Mouse (Mus musculus) testis, postnatal 14 days (tissue): ENCODE measurements around the gene Jsrp1.

Source experiments
- DNase-seq: peaks from one replicate; pipeline ENCODE4 v3.0.0; 2021; ENCODE audit warnings: low spot score

The Jsrp1 gene

GRCm38 (mm10) chr10:80813366-80813765, at the start of gene Jsrp1:
Gene Jsrp1 (minus strand): TSS chr10:80813498.
- no peak for DNase-seq

- no peak for DNase-seq
Measured at GRCm38 (mm10) chr10:80862305-80862704, 49.0 kb upstream of the Jsrp1 start.

GRCm38 (mm10) chr10:80858350-80858935, 45.1 kb upstream of the Jsrp1 start:
- DNase-seq, result no peak

GRCm38 (mm10) chr10:80857848-80858247, 44.5 kb upstream of the Jsrp1 start:
- DNase-seq, result no peak

GRCm38 (mm10) chr10:80857386-80857785, 44.1 kb upstream of the Jsrp1 start:
- no peak for DNase-seq

- DNase-seq, result no peak
Measured at GRCm38 (mm10) chr10:80856908-80857307, 43.6 kb upstream of the Jsrp1 start.

- no peak for DNase-seq
Measured at GRCm38 (mm10) chr10:80856267-80856666, 43.0 kb upstream of the Jsrp1 start.

GRCm38 (mm10) chr10:80855749-80856073, 42.4 kb upstream of the Jsrp1 start:
- no peak for DNase-seq

- DNase-seq, result peak; percentile 95
Measured at GRCm38 (mm10) chr10:80854913-80855748, 41.8 kb upstream of the Jsrp1 start, which contains the start of the genes Lsm7 and Sppl2b. Gene Lsm7 (minus strand): TSS chr10:80855209. Gene Sppl2b (plus strand): TSS chr10:80855275.

GRCm38 (mm10) chr10:80848571-80848970, 35.3 kb upstream of the Jsrp1 start:
- no peak for DNase-seq

GRCm38 (mm10) chr10:80845732-80846131, 32.4 kb upstream of the Jsrp1 start:
- DNase-seq, result no peak

- no peak for DNase-seq
Measured at GRCm38 (mm10) chr10:80845055-80845693, 31.9 kb upstream of the Jsrp1 start.

GRCm38 (mm10) chr10:80843931-80844547, 30.7 kb upstream of the Jsrp1 start, which contains the start of gene Lingo3:
Gene Lingo3 (minus strand): TSS chr10:80844039.
- DNase-seq, result no peak

- no peak for DNase-seq
Measured at GRCm38 (mm10) chr10:80843087-80843930, 30.0 kb upstream of the Jsrp1 start.

GRCm38 (mm10) chr10:80842334-80842733, 29.0 kb upstream of the Jsrp1 start:
- no peak for DNase-seq

- DNase-seq, result no peak
Measured at GRCm38 (mm10) chr10:80841685-80842084, 28.4 kb upstream of the Jsrp1 start.

GRCm38 (mm10) chr10:80839848-80840247, 26.6 kb upstream of the Jsrp1 start:
- no peak for DNase-seq

- DNase-seq, result no peak
Measured at GRCm38 (mm10) chr10:80838346-80838912, 25.1 kb upstream of the Jsrp1 start.

- no peak for DNase-seq
Measured at GRCm38 (mm10) chr10:80837827-80838226, 24.5 kb upstream of the Jsrp1 start.

- DNase-seq, result no peak
Measured at GRCm38 (mm10) chr10:80836949-80837379, 23.7 kb upstream of the Jsrp1 start.

GRCm38 (mm10) chr10:80835617-80836016, 22.3 kb upstream of the Jsrp1 start:
- no peak for DNase-seq
